Mouse (Mus musculus) CH12.LX (cell line): Measurements from ENCODE around the gene Mcemp1. TPM values are rescaled to one million over a fixed set of nuclear protein-coding genes. Genes with fewer than 3 reads are reported as not detected.

Source experiments
- DNase-seq: peaks from one replicate; pipeline ENCODE4 v3.0.0-alpha.2; 2013; ENCODE audit errors: extremely low read depth
- H3K27ac ChIP-seq: 2 replicates; pipeline ENCODE4 v1.5.1; 2012; ENCODE audit warnings: low read depth, mild to moderate bottlenecking, control low read depth, moderate library complexity; ENCODE audit not compliant: insufficient read depth
- H3K27me3 ChIP-seq: replicated peaks from 2 replicates; pipeline ENCODE3; 2012; ENCODE audit warnings: inconsistent platforms
- H3K36me3 ChIP-seq, 2 experiments: replicated peaks in 1 of 2; 2 replicates each; pipeline versions ENCODE3 to v1.6.1; 2012; ENCODE audit warnings: inconsistent platforms in 1 of 2, low read length in 1 of 2, mild to moderate bottlenecking in 1 of 2, mixed read lengths in 1 of 2, moderate library complexity in 1 of 2; ENCODE audit not compliant: control insufficient read depth in 1 of 2, insufficient read depth in 1 of 2
- H3K4me1 ChIP-seq, 2 experiments: 2 replicates each; pipeline ENCODE4 v1.6.1; 2012; ENCODE audit warnings: inconsistent platforms in 1 of 2, moderate library complexity in 1 of 2; ENCODE audit not compliant: insufficient read depth in 2 of 2, control insufficient read depth in 1 of 2
- H3K4me2 ChIP-seq: 2 replicates; pipeline ENCODE4 v1.6.1; 2012; ENCODE audit warnings: low read depth, mild to moderate bottlenecking, control low read depth; ENCODE audit not compliant: poor library complexity, insufficient read depth, severe bottlenecking
- H3K4me3 ChIP-seq, 3 experiments: fragments of 150-350 bp in 1 of 3; sonication (generic) in 1 of 3; replicated peaks in 1 of 3; 2 replicates each; pipeline versions ENCODE3 to v1.5.1; 2011 to 2012; ENCODE audit warnings: low read depth in 2 of 3, low read length in 2 of 3, mild to moderate bottlenecking in 2 of 3, moderate library complexity in 2 of 3, control low read depth in 1 of 3, improper control_type of control experiment in 1 of 3, inconsistent platforms in 1 of 3, mixed read lengths in 1 of 3; ENCODE audit not compliant: poor library complexity in 1 of 3
- H3K79me2 ChIP-seq: replicated peaks from 2 replicates; pipeline ENCODE4 v1.6.1; 2012; ENCODE audit warnings: mild to moderate bottlenecking, moderate library complexity; ENCODE audit not compliant: control insufficient read depth, poor library complexity, insufficient read depth, severe bottlenecking; ENCODE audit errors: extremely low read depth
- H3K9ac ChIP-seq: 2 replicates; pipeline ENCODE4 v1.6.1; 2012; ENCODE audit warnings: low read depth, mild to moderate bottlenecking, control low read depth, moderate library complexity; ENCODE audit not compliant: insufficient read depth
- H3K9me3 ChIP-seq: replicated peaks from 2 replicates; pipeline ENCODE3; 2012; ENCODE audit warnings: low read length, inconsistent platforms, mixed read lengths
- BHLHE40 ChIP-seq: IDR thresholded peaks from 2 replicates; pipeline ENCODE4 v1.6.1; 2011; ENCODE audit warnings: mild to moderate bottlenecking, low read depth, low read length, improper control_type of control experiment
- CHD1 ChIP-seq: IDR thresholded peaks from 2 replicates; pipeline ENCODE4 v1.6.1; 2012; ENCODE audit warnings: low read depth, low read length, improper control_type of control experiment, inconsistent platforms
- CTCF ChIP-seq, 2 experiments: IDR thresholded peaks in 1 of 2; conservative IDR thresholded peaks in 1 of 2; 2 replicates each; pipeline ENCODE4 v1.5.1; 2011 to 2012; ENCODE audit warnings: low read depth in 2 of 2, low read length in 2 of 2, improper control_type of control experiment in 1 of 2, inconsistent platforms in 1 of 2, mild to moderate bottlenecking in 1 of 2, moderate library complexity in 1 of 2
- E2F4 ChIP-seq: IDR thresholded peaks from 2 replicates; pipeline ENCODE4 v1.6.1; 2011; ENCODE audit warnings: low read depth, low read length, improper control_type of control experiment; ENCODE audit not compliant: insufficient replicate concordance
- ELF1 ChIP-seq: IDR thresholded peaks from 2 replicates; pipeline ENCODE4 v1.6.1; 2014; ENCODE audit warnings: low read depth, mild to moderate bottlenecking, inconsistent platforms, low read length, improper control_type of control experiment
- EP300 ChIP-seq: IDR thresholded peaks from 2 replicates; pipeline ENCODE4 v1.6.1; 2011; ENCODE audit warnings: low read length, improper control_type of control experiment
- ETS1 ChIP-seq: conservative IDR thresholded peaks from 2 replicates; pipeline ENCODE4 v1.6.1; 2012; ENCODE audit warnings: low read depth, mild to moderate bottlenecking, inconsistent platforms, low read length, improper control_type of control experiment, moderate library complexity
- GABPA ChIP-seq: IDR thresholded peaks from 2 replicates; pipeline ENCODE4 v1.6.1; 2012; ENCODE audit warnings: low read depth, low read length, improper control_type of control experiment, inconsistent platforms; ENCODE audit not compliant: insufficient replicate concordance
- KAT2A ChIP-seq: IDR thresholded peaks from 2 replicates; pipeline ENCODE4 v1.6.1; 2012; ENCODE audit warnings: low read length, improper control_type of control experiment, inconsistent platforms; ENCODE audit not compliant: insufficient replicate concordance
- MAFK ChIP-seq: IDR thresholded peaks from 2 replicates; pipeline ENCODE4 v1.6.1; 2011; ENCODE audit warnings: low read length, improper control_type of control experiment; ENCODE audit not compliant: insufficient replicate concordance
- MAX ChIP-seq: IDR thresholded peaks from 2 replicates; pipeline ENCODE4 v1.6.1; 2011; ENCODE audit warnings: low read length, improper control_type of control experiment
- MEF2A ChIP-seq: IDR thresholded peaks from 2 replicates; pipeline ENCODE4 v1.6.1; 2014; ENCODE audit warnings: low read depth, mild to moderate bottlenecking, inconsistent platforms, low read length, improper control_type of control experiment, borderline replicate concordance
- NELFE ChIP-seq: IDR thresholded peaks from 2 replicates; pipeline ENCODE4 v1.6.1; 2011; ENCODE audit warnings: low read depth, low read length, improper control_type of control experiment
- NRF1 ChIP-seq: IDR thresholded peaks from 2 replicates; pipeline ENCODE4 v1.6.1; 2014; ENCODE audit warnings: low read depth, mild to moderate bottlenecking, inconsistent platforms, low read length, improper control_type of control experiment, moderate library complexity
- SIN3A ChIP-seq: IDR thresholded peaks from 2 replicates; pipeline ENCODE4 v1.6.1; 2012; ENCODE audit warnings: low read length, improper control_type of control experiment, inconsistent platforms
- TBP ChIP-seq: conservative IDR thresholded peaks from 2 replicates; pipeline ENCODE4 v1.6.1; 2011; ENCODE audit warnings: low read depth, low read length, improper control_type of control experiment
- TCF12 ChIP-seq: IDR thresholded peaks from 2 replicates; pipeline ENCODE4 v1.6.1; 2014; ENCODE audit warnings: low read depth, mild to moderate bottlenecking, inconsistent platforms, low read length, improper control_type of control experiment
- USF1 ChIP-seq: IDR thresholded peaks from 2 replicates; pipeline ENCODE4 v1.6.1; 2014; ENCODE audit warnings: low read depth, mild to moderate bottlenecking, inconsistent platforms, low read length, improper control_type of control experiment
- dilution Hi-C: fragments of 300-500 bp; cut with MboI; formaldehyde crosslinking; loops from 2 replicates; pipeline ENCODE4 v1.14.3; 2020; ENCODE audit warnings: low sequenced_read_pairs; ENCODE audit not compliant: extremely low pct_unique_long_range_greater_than_20kb, extremely low pct_ligation_motif_present
- in situ Hi-C: fragments of 300-500 bp; cut with MboI; formaldehyde crosslinking; loops from 3 replicates; pipeline ENCODE4 v1.14.3; 2019; ENCODE audit warnings: low sequenced_read_pairs, low pct_ligation_motif_present, low pct_unique_long_range_greater_than_20kb, mixed read lengths
- polyA plus RNA-seq: library from polyadenylated mRNA; unstranded; fragments of >175 nt; gene quantifications from 2 replicates; pipeline ENCODE4 v1.2.1, GENCODE M21; 2012; ENCODE audit warnings: low read depth; ENCODE audit not compliant: insufficient read length
- total RNA-seq, 2 experiments: library from RNA; depleted of rRNA; stranded (reverse); fragments of 300-350 nt in 1 of 2; fragments of >200 nt in 1 of 2; gene quantifications; 2 replicates each; pipeline ENCODE4 v1.2.3; 2012 to 2014

The Mcemp1 gene
- total and polyA plus RNA-seq, 3 experiments, result 0.36 to 0.39 TPM; not detected in 1

DNA sequence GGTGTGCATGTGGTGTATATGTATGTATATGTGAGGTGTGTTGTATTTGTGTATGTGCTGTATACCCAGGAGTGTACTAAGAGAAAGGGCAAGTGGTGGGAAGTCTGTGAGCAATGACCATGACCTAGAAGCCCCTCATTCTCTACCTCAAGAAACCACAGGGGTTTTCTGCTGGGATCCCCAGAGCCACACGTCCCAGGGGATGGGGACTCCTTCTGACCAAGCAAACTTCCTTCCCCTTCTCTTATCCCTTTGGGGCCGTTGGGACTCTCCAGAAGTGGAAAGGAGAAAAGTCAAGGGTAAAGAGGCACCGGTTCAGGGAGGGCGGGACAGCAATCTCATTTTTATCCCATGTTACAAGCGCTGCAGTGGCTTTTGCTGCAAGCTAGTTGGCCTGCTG, 19.9 kb downstream of the Mcemp1 start:
- no peak for TF ChIP-seq KAT2A
- no peak for TF ChIP-seq ELF1
- TF ChIP-seq CHD1, result no peak
- TF ChIP-seq NELFE, result no peak
- TF ChIP-seq MAX, result no peak
- TF ChIP-seq NRF1, result no peak
- TF ChIP-seq ETS1, result peak; percentile 60
- TF ChIP-seq E2F4, result no peak
- 0 out of 2 replicates have a peak, but pooled peaks have one; percentile 24 for TF ChIP-seq EP300
- 0 out of 2 replicates have a peak, but pooled peaks have one; percentile 28 for TF ChIP-seq MEF2A
- TF ChIP-seq MAFK, result peak; percentile 68; the same call in 1 of the 2 replicates
- no peak for TF ChIP-seq GABPA
- TF ChIP-seq BHLHE40, result 0 out of 2 replicates have a peak, but pooled peaks have one; percentile 9
- TF ChIP-seq SIN3A, result no peak
- TF ChIP-seq TCF12, result 0 out of 2 replicates have a peak, but pooled peaks have one; percentile 28
- TF ChIP-seq TBP, result no peak
- TF ChIP-seq USF1, result no peak
- Histone ChIP-seq H3K9ac (no peak overlapping the region), H3K79me2 (no peaks in the 10 kb centered on the region), H3K4me2 (no peak overlapping the region; the same call in 1 of the 2 replicates), H3K27me3 (peaks cover 2% of the 10 kb centered on the region), H3K27ac (no peak overlapping the region), H3K36me3 (peaks cover 5 to 51% of the 10 kb centered on the region in 2 experiments), H3K4me1 (peaks cover 21 to 41% of the 10 kb centered on the region in 2 experiments), H3K9me3 (no peaks in the 10 kb centered on the region), H3K4me3 (peak overlapping the region in 1 of 3 experiments; percentile 44)
- in situ Hi-C loops, result no loop called here
- dilution Hi-C loops, result no loop called here
- peak; percentile 39 for DNase-seq

- H3K4me1 ChIP-seq, result peaks cover 21 to 39% of the 10 kb centered on the region in 2 experiments
- dilution Hi-C loops, result no loop called here
Measured at GRCm38 (mm10) chr8:3687537-3687936, 22.0 kb downstream of the Mcemp1 start.

More at GRCm38 (mm10) chr8:3687537-3687936, 22.0 kb downstream of the Mcemp1 start:
- Histone ChIP-seq H3K36me3 (peaks cover 0 to 31% of the 10 kb centered on the region in 2 experiments), H3K9ac (no peak overlapping the region), H3K27me3 (peaks cover 2% of the 10 kb centered on the region), H3K27ac (no peak overlapping the region)
- in situ Hi-C loops, result no loop called here
- TF ChIP-seq CTCF (conservative IDR thresholded peaks at IDR 0.05 in 1 of 2, IDR thresholded peaks at IDR 0.05 in 1 of 2; ENCODE audit: low read depth in 2 of 2, low read length in 2 of 2) (peak in 1 of 2 experiments; percentile 41; a peak in 1 of 4 replicates), MEF2A (no peak)
- TF ChIP-seq, all 38 proteins: peak for 1
- DNase-seq, result no peak
- no peaks in the 10 kb centered on the region for H3K9me3 ChIP-seq
- no peak overlapping the region for H3K4me3 ChIP-seq
- no peak overlapping the region for H3K4me2 ChIP-seq
- H3K79me2 ChIP-seq, result no peaks in the 10 kb centered on the region
